Mouse (Mus musculus) heart, embryonic 12.5 days (tissue): ENCODE measurements around the gene 2310034G01Rik. TPM values are rescaled to one million over a fixed set of nuclear protein-coding genes. Genes with fewer than 3 reads are reported as not detected.

ENCODE experiments used
- ATAC-seq: fragments of 200-750 bp; cut with Nextera tagmentation; 2 replicates; pipeline ENCODE4 v1.8.0; 2017; ENCODE audit warnings: moderate TSS enrichment, moderate library complexity; ENCODE audit not compliant: insufficient number of reproducible peaks, low FRiP score
- H3K27ac ChIP-seq: fragments of 300-500 bp; sonication (generic); 2 replicates; pipeline ENCODE4 v1.5.1; 2016; ENCODE audit warnings: mild to moderate bottlenecking, moderate library complexity; ENCODE audit not compliant: poor library complexity, severe bottlenecking
- H3K27me3 ChIP-seq: fragments of 300-500 bp; sonication (generic); replicated peaks from 2 replicates; pipeline ENCODE4 v1.6.1; 2016; ENCODE audit warnings: mild to moderate bottlenecking, moderate library complexity
- H3K36me3 ChIP-seq: fragments of 300-500 bp; sonication (generic); 2 replicates; pipeline ENCODE4 v1.6.1; 2016; ENCODE audit warnings: mild to moderate bottlenecking, moderate library complexity
- H3K4me1 ChIP-seq: fragments of 300-500 bp; sonication (generic); replicated peaks from 2 replicates; pipeline ENCODE4 v1.6.1; 2016; ENCODE audit warnings: mild to moderate bottlenecking
- H3K4me2 ChIP-seq: fragments of 300-500 bp; sonication (generic); 2 replicates; pipeline ENCODE4 v1.6.1; 2016; ENCODE audit warnings: mild to moderate bottlenecking, moderate library complexity
- H3K4me3 ChIP-seq: fragments of 300-500 bp; sonication (generic); 2 replicates; pipeline ENCODE4 v1.5.1; 2016; ENCODE audit warnings: mild to moderate bottlenecking
- H3K9ac ChIP-seq: fragments of 300-500 bp; sonication (generic); 2 replicates; pipeline ENCODE4 v1.6.1; 2016; ENCODE audit warnings: mild to moderate bottlenecking, moderate library complexity
- H3K9me3 ChIP-seq: fragments of 300-500 bp; sonication (generic); replicated peaks from 2 replicates; pipeline ENCODE4 v1.6.1; 2016; ENCODE audit warnings: mild to moderate bottlenecking, moderate library complexity
- WGBS: fragments of 180-500 bp; shearing (Covaris S2); methylation state at CpG from one replicate; pipeline ENCODE4 v1.1.7; 2016; 5-methylcytosine and 5-hydroxymethylcytosine counted together
- polyA plus RNA-seq: library from polyadenylated mRNA; unstranded; fragments of >200 nt; fragmentation: Nextera tagmentation; extraction: Ambion mirVana; gene quantifications from 2 replicates; pipeline ENCODE4 v1.2.1, GENCODE M21; 2016

The 2310034G01Rik gene
- polyA plus RNA-seq, 1 experiment from 2014 or later, result 1.2 TPM

DNA sequence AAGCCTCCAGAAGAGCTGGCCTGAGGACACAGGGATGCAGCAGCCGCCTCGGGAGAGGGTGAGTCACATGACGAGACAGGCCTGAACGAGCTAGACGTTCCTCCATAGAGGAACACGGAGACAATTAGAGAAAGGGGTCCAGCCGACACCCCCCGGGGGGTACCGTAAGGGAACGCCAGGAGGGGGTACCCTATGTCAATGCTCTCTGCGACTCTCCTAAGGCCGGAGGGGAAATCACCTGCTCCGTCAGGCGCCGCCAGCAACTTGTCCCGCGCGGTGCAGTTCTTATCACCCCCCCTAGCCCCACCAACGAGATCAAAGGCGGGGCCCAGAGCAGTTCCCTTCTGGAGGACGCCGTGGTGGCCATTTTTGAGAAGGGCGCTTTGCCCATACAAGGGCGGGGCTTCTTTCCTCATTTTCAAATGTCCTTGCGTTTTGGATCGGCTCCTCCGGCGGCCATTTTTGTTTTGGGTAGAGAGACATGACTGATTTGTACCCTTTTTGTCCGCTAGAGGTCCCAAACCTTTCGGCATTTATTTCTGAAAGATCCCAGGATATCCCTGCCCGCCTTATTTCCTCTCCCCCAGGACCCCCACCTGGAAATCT lies 11.7 kb downstream of the 2310034G01Rik start, which contains the start of gene Cuedc2:
TSS of gene Cuedc2 (minus strand) at position 372 of the 606 bp plus-strand sequence.
- Histone ChIP-seq H3K4me1 (peaks cover 7% of the 10 kb centered on the region), H3K36me3 (no peaks in the 10 kb centered on the region), H3K9ac (peak within 1 kb of the TSS; percentile 78), H3K4me3 (peak within 1 kb of the TSS; percentile 74), H3K9me3 (no peaks in the 10 kb centered on the region), H3K27ac (no peak within 1 kb of the TSS), H3K27me3 (peaks cover 7% of the 10 kb centered on the region; the same call in 1 of the 2 replicates), H3K4me2 (peak within 1 kb of the TSS; percentile 78)
- under 1% methylated on average over 31 of the region's 31 CpGs for WGBS
- peak; percentile 91 for ATAC-seq

DNA sequence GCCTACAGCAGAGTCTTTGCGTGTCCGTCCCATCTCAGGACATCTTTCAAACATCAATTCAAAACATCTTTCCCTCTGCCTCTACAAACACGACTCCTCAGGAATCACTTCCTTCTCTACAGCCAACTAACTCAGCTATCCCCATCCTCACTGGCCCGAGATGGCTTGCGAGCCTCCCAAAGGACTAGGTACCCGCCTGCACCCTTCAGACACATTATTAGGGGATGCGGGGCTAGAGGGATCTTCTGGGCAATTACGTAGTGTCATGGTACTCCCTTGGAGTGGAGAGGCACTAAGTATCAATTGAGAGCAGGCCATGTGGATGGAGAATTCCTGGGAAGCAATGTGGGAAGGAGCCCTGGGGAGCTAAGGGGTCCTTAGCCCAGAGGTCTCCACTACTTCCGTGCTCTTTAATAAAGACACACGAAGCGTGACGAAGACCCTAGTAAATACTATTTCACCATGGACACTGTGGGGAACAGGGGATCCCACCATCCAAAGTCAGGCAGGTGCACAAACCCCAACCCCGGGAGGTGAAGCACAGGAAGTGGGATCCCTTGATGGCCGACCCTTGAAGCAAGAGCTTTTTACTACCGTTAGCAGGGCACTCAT lies 12.3 kb downstream of the 2310034G01Rik start:
- H3K36me3 ChIP-seq, result no peaks in the 10 kb centered on the region
- H3K27ac ChIP-seq, result no peak overlapping the region
- no peaks in the 10 kb centered on the region for H3K9me3 ChIP-seq
- peaks cover 7% of the 10 kb centered on the region; the same call in 1 of the 2 replicates for H3K27me3 ChIP-seq
- WGBS, result 41% methylated on average over 15 of the region's 15 CpGs
- H3K9ac ChIP-seq, result peak overlapping the region; percentile 78
- H3K4me1 ChIP-seq, result peaks cover 7% of the 10 kb centered on the region
- peak overlapping the region; percentile 78 for H3K4me2 ChIP-seq
- peak overlapping the region; percentile 74 for H3K4me3 ChIP-seq
- ATAC-seq, result no peak

DNA sequence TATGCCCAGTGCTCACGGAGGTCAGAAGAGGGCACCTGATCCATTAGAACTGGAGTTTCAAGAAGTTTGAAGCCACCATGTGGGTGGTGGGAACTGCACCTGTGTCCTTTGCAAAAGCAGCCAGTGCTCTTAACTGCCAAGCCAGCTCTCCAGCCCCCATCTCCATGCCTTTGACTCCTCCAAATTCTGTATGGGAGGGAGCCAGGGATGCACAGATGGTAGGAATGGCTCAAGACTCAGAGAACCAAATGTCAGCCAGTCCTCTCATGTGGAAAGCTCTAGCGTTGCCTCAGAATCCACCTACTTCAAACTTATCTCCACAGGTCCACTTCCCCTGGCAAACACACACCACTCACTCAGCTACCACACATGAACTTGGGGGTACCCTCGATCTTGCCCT lies 16.2 kb downstream of the 2310034G01Rik start:
- Histone ChIP-seq H3K36me3 (peaks cover 18% of the 10 kb centered on the region), H3K27me3 (no peaks in the 10 kb centered on the region), H3K4me1 (peaks cover 13% of the 10 kb centered on the region), H3K4me2 (no peak overlapping the region), H3K27ac (no peak overlapping the region), H3K9ac (no peak overlapping the region), H3K9me3 (no peaks in the 10 kb centered on the region), H3K4me3 (no peak overlapping the region)
- WGBS, result 85% methylated on average over 3 of the region's 3 CpGs
- no peak for ATAC-seq

DNA sequence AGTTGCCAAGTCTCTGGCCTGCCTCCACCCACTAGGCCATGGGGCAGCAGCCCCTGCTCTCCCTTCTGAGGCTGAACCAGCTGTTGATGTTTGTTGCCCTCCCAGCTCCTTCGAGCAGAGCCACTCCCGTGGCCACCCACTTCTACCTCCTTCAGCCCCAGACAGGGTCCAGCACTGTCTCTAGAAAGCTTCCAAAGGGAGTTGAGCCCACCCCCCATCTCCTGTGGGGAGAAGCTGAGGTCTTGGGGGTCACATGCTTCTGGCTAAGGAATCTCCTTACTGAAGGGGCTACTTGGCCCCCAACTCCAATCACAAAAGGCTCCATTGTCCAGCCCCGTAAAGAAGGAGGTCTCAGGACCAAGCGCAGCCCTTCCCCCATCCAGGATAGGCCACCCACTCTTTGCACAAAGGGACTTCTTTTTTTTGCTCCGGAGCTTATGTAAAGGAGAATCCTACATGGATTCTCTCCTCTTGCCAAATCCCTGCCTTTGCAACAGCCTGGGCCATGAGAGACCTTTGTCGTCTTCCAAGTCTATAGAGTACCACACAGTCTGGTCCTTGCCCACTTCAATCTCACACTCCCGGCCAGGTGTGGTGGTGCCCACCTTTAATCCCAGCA lies 17.3 kb downstream of the 2310034G01Rik start:
- ATAC-seq, result no peak
- H3K36me3 ChIP-seq, result peaks cover 18% of the 10 kb centered on the region
- H3K27me3 ChIP-seq, result no peaks in the 10 kb centered on the region
- 73% methylated on average over 7 of the region's 7 CpGs for WGBS
- no peaks in the 10 kb centered on the region for H3K9me3 ChIP-seq
- no peak overlapping the region for H3K27ac ChIP-seq
- H3K4me3 ChIP-seq, result no peak overlapping the region
- no peak overlapping the region for H3K9ac ChIP-seq
- H3K4me2 ChIP-seq, result no peak overlapping the region
- peaks cover 13% of the 10 kb centered on the region for H3K4me1 ChIP-seq

DNA sequence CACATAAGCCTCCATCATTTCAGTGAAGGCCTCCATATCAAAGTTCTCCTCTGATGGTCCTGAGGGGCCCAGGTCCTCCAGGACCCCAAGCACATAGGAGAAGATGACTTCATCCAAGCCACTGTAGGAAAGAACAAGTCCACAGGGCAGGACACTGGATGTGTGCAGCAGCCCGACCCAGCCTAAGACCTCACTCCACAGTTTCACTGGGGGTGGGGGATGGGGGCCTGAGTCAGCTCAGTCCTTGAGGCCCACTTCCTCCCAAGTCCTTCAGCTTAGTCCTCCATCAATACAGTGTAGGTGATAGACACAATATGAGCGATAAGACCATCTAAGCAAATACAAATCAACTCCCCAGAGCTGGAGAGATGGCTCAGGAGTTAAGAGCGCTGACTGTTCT lies 18.2 kb downstream of the 2310034G01Rik start:
- Histone ChIP-seq H3K4me3 (no peak overlapping the region), H3K9me3 (no peaks in the 10 kb centered on the region), H3K36me3 (peaks cover 18% of the 10 kb centered on the region), H3K27me3 (peaks cover 7% of the 10 kb centered on the region), H3K27ac (no peak overlapping the region), H3K9ac (no peak overlapping the region), H3K4me2 (no peak overlapping the region), H3K4me1 (peaks cover 17% of the 10 kb centered on the region)
- WGBS, result 86% methylated on average over 3 of the region's 3 CpGs
- no peak for ATAC-seq

DNA sequence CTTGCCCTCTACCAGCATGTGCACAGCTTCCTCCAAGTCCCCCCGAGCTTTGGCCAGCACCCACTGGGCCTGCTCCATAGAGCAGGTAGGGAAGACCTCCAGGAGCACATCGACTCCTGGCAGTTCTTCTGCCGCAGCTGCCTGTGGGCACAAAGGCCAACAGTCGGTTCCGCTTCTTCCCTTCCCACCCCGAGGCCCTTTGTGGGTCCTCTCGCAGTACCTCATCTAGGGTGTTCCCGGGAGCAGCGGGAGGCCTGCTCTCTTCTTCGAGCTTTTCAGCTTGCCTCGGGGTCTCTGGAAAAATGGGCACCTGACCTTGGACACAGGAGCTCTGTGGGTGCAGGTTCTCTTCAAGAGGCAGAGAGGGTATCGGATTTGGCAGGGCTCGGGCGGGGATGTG lies 18.8 kb downstream of the 2310034G01Rik start:
- Histone ChIP-seq H3K4me3 (no peak overlapping the region), H3K36me3 (peaks cover 18% of the 10 kb centered on the region), H3K4me1 (peaks cover 22% of the 10 kb centered on the region), H3K9ac (no peak overlapping the region), H3K9me3 (no peaks in the 10 kb centered on the region), H3K4me2 (no peak overlapping the region), H3K27me3 (peaks cover 13% of the 10 kb centered on the region), H3K27ac (no peak overlapping the region)
- 89% methylated on average over 14 of the region's 14 CpGs for WGBS
- ATAC-seq, result no peak

DNA sequence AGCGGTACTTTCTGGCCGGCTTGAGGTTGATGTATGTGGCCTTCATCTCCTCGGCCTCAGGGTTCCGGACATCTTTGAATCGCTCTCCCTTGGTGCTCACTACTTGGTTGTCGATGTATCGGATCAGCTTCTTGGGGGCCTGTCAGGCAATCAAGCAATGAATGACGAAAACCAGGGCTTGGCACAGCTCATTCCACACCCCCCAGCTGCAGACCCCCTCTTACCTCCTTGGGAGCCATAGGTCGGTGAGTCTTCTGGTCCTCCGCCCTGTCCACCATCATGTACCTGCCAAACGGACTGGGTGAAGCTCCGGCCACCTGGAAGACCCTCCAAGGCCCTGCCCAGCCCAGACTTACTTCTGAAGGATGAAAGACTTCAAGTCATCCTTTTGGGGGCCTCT lies 19.4 kb downstream of the 2310034G01Rik start:
- Histone ChIP-seq H3K27ac (no peak overlapping the region), H3K9ac (no peak overlapping the region), H3K4me2 (no peak overlapping the region), H3K4me3 (no peak overlapping the region), H3K36me3 (peaks cover 18% of the 10 kb centered on the region), H3K9me3 (no peaks in the 10 kb centered on the region), H3K27me3 (peaks cover 20% of the 10 kb centered on the region), H3K4me1 (peaks cover 22% of the 10 kb centered on the region)
- no peak for ATAC-seq
- 85% methylated on average over 12 of the region's 12 CpGs for WGBS

DNA sequence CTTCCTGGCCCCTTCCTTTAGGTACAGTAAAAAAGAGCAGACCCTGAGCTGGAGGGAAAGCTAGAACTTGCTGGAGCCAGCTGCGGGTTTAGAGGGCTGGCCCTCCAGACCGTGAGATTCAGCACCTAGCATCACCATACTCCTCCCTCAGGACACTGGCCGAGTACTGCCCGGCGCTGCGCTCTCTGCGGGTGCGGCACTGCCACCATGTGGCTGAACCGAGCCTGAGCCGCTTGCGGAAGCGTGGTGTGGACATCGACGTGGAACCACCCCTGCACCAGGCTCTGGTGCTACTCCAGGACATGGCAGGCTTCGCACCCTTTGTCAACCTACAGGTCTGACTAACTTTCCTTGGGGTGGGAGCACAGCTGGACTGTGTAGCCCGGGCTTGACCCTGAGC lies 20.2 kb downstream of the 2310034G01Rik start:
- Histone ChIP-seq H3K36me3 (peaks cover 18% of the 10 kb centered on the region), H3K4me1 (peaks cover 22% of the 10 kb centered on the region), H3K27me3 (peaks cover 27% of the 10 kb centered on the region), H3K4me2 (peak overlapping the region; percentile 18; the same call in 1 of the 2 replicates), H3K4me3 (no peak overlapping the region), H3K9me3 (no peaks in the 10 kb centered on the region), H3K27ac (no peak overlapping the region), H3K9ac (no peak overlapping the region)
- ATAC-seq, result peak; percentile 19; the same call in 1 of the 2 replicates
- WGBS, result 4% methylated on average over 16 of the region's 16 CpGs

DNA sequence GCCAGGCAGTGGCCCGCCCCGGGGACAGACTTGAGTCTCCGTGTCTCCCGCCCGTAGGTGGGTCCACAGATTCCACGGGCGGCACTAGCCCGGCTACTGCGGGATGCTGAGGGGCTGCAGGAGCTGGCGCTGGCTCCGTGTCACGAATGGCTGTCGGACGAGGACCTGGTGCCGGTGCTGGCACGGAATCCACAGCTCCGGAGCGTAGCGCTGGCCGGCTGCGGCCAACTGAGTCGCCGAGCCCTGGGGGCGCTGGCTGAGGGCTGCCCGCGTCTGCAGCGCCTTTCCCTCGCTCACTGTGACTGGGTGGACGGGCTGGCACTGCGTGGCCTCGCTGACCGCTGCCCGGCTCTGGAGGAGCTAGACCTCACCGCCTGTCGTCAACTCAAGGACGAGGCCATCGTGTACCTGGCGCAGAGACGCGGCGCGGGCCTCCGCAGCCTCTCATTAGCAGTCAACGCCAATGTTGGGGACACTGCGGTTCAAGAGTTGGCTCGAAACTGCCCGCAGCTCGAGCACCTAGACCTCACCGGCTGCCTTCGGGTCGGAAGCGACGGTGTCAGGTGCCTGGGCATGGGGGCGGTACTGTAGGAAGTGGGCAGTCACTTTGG lies 21.0 kb downstream of the 2310034G01Rik start:
- Histone ChIP-seq H3K4me3 (peak overlapping the region; percentile 81), H3K27ac (no peak overlapping the region), H3K9me3 (no peaks in the 10 kb centered on the region), H3K4me1 (peaks cover 22% of the 10 kb centered on the region), H3K27me3 (peaks cover 35% of the 10 kb centered on the region), H3K4me2 (peak overlapping the region; percentile 99), H3K36me3 (peaks cover 18% of the 10 kb centered on the region), H3K9ac (peak overlapping the region; percentile 84)
- 1% methylated on average over 54 of the region's 54 CpGs for WGBS
- ATAC-seq, result peak; percentile 10

DNA sequence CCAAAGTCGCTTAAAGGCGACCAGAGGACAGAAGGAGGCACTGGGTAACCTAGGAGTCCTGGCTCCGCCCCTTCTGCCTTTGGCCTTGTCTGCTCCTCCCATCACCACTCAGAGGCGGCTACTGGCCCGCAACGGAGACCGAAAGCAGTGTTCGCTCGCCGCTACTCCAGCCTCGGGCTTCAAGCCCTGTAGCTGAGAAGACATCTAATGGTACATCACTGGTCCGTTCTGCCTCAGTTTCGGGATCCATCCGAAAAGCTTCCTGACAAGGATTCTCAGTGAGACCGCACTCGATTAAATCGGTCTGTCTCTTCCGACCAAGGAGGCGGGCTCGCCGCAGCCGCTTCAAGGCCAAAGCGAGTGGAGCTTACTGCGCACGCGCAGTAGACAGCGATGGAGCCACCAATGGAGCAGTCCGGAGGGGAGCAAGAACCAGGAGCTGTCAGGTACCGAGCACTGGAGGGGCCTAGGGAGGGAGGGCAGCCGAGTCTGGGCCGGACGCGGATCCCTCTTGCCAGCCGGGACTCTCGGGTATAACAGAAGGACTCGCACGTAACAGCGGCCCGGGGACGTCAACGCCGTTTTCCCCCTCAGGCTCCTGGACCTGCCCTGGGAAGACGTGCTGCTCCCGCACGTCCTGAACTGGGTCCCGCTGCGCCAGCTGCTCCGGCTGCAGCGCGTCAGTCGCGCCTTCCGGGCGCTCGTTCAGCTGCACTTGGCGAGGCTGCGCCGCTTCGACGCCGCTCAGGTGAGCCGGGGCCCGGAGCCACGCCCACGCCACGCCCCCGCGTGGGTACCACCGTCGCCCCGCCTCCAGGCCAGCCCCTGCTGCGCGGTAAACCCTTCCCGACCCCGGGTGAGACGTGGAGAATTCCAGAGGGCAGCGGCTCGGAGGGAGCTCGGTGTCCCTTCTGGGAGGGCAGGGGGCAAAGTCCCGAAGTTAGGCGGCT lies 21.7 kb downstream of the 2310034G01Rik start, which contains the start of gene Fbxl15:
TSS of gene Fbxl15 (plus strand) at position 104 of the 950 bp plus-strand sequence.
- ATAC-seq, result peak; percentile 88
- H3K36me3 ChIP-seq, result peaks cover 18% of the 10 kb centered on the region
- peak within 1 kb of the TSS; percentile 81 for H3K4me3 ChIP-seq
- peak within 1 kb of the TSS; percentile 99 for H3K4me2 ChIP-seq
- under 1% methylated on average over 81 of the region's 81 CpGs for WGBS
- peaks cover 22% of the 10 kb centered on the region for H3K4me1 ChIP-seq
- peak within 1 kb of the TSS; percentile 84 for H3K9ac ChIP-seq
- H3K27ac ChIP-seq, result peak within 1 kb of the TSS; percentile 70
- no peaks in the 10 kb centered on the region for H3K9me3 ChIP-seq
- peaks cover 43% of the 10 kb centered on the region for H3K27me3 ChIP-seq
